Mouse (Mus musculus): ENCODE results near the gene Gm20388. TPM values are rescaled to one million over a fixed set of nuclear protein-coding genes. Genes with fewer than 3 reads are reported as not detected.

The Gm20388 gene
- total RNA-seq, 2 experiments from 2014 or later = 18.6 TPM; not detected in 1

DNA sequence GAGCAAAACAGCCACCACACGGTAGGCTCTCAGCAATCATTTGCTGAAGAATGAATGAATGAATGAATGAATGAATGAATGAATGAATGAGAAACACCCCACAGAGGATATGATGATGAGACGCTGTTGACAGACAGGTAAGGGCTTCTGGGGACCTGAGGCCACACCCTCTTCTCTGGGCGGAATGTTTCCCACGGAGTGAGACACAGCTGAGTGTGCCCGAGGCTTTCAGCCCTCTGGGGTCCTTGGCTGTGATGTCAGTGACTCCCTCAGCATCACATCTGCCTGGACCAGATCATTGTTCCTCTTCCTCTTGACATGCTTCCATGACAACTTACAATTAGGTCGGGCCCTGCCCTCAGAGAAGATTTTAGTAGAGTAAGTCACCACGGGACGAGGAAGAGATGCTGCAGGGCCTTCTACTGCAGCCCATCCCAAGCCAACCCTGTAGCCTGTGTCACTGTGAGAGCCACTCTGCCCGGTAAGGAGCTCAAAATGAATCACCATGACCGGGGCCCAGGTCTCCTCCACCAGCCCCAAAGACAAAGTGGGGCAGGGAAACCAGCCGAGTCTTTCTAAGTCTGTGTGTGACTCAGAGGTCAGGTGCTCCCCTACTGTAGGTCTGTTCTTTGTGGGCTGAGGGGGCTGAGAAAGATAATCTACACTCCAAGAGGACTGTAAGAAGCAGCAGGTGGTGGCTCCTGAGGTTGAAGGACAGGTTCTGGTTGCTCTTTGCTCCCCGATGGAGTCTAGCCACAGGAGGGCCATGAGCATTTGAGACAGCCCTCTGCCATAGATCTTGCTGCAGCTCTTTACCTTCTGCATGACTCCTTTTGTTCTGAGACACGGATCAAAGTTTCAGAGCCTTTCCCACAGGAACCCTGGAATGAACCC is 3844.1 kb downstream of the Gm20388 start:
- no peak for DNase-seq (ENCODE audit: low spot score in 2 of 2)
- intact Hi-C loops (cut with DNase I) = no loop called here

DNA sequence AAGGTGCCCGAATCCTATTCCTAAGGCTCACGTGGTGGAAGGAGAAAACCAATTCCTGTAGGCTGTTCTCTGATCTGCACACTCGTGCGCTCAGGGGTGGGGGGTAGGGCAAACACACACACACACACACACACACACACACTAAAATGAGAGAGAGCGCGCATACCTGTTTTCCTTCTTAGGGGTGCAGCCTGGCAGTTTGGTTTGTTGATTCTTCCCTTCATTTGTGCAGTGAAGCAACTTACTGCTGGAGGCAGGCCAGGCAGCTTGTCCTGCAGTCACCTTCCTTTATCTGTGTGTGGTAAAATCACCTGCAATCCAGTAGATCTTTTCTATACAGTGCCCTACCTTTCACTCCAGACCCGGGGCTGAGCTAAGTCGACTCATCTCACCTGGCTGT is 3846.3 kb downstream of the Gm20388 start:
- DNase-seq (ENCODE audit: low spot score in 2 of 2) = no peak

DNA sequence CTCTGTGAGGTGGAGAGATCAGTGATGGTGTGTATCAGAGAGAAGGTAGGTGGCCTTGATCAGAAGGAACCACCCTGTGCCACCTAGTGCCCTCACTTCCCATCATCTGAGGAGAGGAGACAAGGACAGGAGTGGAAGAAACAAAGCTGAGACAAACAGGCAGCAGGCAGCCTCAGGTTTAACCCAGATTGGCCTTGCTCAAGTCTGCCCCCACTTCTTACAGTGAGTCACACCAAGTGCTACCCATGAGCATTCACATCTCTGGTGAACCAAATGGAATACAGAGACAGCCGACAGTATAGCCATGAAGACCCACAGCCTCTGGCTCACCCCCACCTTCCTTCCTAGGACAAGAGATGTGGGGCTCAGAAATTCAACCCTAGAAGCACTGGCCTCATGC is 3848.3 kb downstream of the Gm20388 start:
- intact Hi-C loops (cut with DNase I) = no loop called here

More for the DNA sequence above, 3846.3 kb downstream of the Gm20388 start:
- intact Hi-C loops (cut with DNase I) = no loop called here

DNA sequence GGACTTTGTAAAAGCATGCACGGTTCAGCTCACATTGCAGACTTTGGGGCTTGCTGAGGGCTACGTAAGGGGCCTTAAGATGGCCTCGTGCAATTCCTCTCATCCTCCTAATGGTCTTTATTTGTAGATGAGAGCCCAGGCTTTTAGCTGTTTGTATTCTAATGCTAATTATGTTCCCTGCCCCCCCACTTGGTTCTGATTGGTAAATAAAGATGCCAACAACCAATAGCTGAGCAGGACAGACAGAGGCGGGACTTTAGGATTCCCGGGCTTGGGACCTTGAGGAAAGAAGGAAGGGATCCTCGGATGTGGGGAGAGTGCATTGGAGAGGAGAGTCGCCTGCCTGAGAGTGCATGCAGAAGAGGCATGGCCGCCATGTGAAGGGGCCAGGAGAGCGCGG is 3849.3 kb downstream of the Gm20388 start:
- intact Hi-C loops (cut with DNase I) = no loop called here
- DNase-seq (ENCODE audit: low spot score in 2 of 2) = no peak

More for the DNA sequence above, 3848.3 kb downstream of the Gm20388 start:
- DNase-seq (ENCODE audit: low spot score in 2 of 2) = peak in 1 of 2 experiments; percentile 45

DNA sequence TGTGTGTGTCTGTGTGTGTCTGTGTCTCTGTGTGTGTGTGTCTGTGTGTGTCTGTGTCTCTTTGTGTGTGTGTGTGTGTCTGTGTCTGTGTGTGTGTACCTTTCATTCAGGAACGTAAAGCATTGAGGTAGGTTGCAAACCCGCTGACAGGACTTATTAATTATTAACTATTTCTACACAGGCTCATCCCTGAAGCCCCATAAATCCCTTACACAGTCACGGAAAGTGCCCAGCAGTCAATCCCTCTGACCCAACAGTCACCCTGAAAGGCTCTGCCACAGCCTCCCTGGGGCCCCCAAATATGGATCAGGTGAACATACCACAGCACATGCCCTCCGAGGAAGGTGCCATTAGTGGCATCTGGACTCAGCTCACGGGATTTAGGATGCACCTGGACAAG is 3849.9 kb downstream of the Gm20388 start:
- intact Hi-C loops (cut with DNase I) = no loop called here
- no peak for DNase-seq (ENCODE audit: low spot score in 2 of 2)

DNA sequence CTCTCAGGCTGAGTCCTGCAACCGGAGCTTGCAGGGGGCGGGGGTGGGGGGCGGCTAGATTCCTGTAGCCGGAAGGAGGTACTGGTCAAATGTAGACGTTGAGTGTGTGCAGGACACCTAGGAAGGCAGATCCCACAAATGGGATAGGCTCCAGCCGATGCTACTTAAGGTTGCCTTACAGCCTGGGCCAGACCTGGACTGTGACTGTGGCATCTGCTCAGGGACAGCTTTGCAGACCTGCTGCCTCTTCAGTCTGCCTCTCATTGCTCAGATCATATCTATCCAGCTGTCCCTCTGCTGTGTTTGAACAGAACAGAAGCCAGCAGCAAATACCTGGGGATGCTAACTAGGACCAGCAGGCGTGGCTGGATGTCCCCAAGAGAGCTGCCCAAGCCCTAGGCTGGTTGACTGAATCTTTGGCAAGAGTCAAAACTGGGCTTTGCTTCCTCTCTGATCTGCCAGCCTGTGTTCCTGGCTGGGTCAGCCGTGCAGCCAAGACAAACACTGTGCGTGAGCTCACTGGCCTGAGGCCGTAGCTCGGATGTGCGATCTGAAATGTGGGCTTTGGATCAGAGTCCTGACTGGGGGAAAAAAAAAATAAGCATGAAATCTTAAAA is 3850.7 kb downstream of the Gm20388 start:
- intact Hi-C loops (cut with DNase I) = no loop called here
- DNase-seq (ENCODE audit: low spot score in 2 of 2) = no peak

DNA sequence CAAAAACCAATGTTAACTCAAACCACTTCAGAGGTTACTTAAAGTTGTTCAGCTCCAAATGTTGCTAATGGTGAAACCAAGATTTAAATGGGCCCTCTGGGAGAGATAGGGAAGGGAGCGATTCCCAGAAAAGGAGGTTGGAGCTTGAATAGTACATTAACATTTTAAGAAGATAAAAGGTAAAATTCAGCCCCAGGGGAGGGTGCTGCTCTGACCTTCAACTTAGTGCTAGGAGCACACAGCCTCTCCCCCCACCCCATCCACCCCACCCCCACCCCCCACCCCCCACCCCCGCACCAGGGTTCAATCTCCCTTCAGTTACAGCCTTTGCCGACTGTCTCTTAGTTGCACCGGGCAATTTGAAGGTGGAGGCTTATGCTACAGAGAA is 3851.2 kb downstream of the Gm20388 start:
- intact Hi-C loops (cut with DNase I) = no loop called here
- DNase-seq (ENCODE audit: low spot score in 2 of 2) = no peak

DNA sequence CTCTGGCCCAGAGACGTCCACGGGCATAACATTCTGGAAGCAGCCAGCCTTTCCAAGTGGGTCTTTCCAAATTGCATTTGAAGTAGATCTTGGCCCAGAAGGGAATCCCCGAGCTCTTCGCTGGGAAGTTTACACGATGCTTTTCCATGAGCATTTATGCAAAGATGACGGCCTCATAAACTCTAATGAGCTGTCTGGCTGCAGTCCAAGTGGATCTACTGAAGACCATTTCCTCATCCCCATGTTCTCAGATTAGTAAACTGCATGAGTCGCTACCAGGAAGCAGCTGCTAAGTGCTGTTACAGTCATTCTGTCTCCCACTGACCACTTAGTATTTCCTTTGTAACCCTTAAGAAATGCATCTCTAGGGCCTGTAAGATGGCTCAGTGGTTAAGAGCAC is 3852.7 kb downstream of the Gm20388 start:
- no peak for DNase-seq (ENCODE audit: low spot score in 2 of 2)
- intact Hi-C loops (cut with DNase I) = no loop called here

DNA sequence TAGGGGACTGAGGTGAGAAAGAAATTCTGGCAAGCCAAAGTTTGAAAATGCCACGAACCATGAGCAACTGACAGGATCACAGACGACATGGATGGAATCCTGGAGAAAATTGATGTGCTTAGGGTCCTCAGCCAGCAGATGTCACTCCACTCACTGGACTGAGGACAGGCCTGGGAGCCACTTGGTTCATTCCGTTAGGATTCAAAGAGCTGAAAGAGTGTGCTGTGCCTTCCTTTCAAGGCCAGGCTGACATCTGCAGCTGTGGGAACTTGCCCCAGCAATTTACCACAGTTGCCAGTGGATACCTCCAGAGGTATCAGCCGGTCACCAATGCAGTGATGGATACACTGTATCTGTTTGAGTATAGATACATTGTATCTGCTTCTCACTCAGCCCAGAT is 3854.0 kb downstream of the Gm20388 start:
- no peak for DNase-seq (ENCODE audit: low spot score in 2 of 2)

DNA sequence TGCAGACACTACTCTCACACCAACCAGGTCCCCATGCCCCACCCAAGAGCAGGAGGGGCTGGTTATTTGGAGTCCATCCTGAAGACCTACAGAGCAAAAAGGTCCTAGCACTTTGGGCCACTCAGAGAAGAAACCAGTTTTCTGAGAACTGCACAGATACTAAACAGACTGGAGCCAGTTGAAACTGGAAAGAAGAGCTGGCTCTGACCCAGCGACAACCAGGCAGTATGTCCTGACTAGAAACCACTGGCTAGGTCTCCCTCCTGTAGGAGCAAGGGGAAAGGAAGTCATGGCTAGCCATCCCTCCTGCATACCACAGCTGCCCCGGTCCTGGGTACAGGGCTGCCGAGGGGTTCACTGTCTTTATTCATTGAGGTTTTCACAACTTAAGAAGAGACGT is 3855.9 kb downstream of the Gm20388 start:
- DNase-seq (ENCODE audit: low spot score in 2 of 2) = no peak
- intact Hi-C loops (cut with DNase I) = loop anchor here (5.0 kb wide), 1 partner anchor 59 kb away; no protein-coding TSS in a partner anchor

More for the DNA sequence above, 3854.0 kb downstream of the Gm20388 start:
- intact Hi-C loops (cut with DNase I) = loop anchor here (5.0 kb wide), 1 partner anchor 57 kb away; no protein-coding TSS in a partner anchor

DNA sequence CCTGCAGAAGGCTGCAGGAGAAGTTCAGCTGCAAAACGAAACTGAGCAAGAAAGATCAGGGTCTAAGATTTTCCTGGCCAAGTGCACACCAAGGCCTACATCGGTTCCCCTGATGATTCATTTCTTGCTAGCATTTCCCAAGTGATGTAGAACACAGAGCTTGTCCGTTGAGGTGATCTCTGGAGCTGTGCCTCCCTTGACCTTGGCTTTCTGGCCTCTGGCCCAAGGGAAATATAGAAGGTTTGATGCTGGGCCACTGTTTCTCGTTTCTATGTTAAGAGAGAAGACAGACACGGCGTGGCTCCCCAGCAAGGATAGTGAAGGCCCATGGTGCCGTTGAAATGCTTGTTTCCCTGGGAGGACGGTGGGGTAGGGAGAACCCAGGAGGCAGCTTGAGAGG is 3857.2 kb downstream of the Gm20388 start:
- no peak for DNase-seq (ENCODE audit: low spot score in 2 of 2)
- intact Hi-C loops (cut with DNase I) = loop anchor here (2.0 to 5.0 kb wide), 2 partner anchors 39 to 61 kb away; no protein-coding TSS in a partner anchor

DNA sequence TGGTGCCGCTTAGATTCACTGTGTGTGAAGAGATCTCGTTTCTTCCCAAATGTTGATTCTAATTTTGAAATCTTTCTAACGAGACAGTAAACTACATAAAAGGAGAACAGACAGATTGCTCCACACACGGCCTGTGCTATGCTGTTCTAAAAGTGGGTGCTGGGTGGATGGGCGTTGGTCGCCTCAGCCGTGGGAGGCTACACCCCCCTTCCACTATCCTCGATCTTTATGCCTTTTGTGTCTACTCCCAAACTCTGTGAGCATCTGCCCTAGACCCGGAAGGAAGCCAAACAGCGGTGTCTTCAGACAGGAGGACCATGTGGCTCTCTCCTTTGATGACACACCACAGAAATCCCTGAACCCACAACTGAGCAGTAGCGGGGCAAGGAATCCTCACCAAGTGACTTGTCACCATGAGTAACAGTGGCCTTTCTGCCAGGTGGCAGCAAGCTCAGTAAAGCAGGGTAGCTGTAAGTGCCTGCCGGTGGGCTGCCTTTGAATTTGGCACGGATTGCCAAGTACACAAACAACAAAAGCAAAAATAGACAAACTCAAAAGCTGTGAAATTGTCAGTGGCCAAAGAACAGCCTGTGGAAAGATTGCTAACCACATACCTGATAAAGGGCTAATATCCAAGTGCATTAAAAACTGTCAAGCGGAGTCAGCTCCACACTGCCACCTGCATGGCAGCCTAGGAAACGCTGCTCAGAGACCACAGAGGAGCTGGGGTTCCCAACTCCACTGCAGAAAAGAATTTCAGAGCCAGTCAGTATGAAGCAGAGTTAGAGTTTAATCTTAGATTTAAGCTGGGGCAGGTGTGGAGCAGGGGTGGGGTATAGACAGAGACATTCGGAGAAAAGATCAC is 3858.1 kb downstream of the Gm20388 start:
- intact Hi-C loops (cut with DNase I) = loop anchor here (1.0 to 5.0 kb wide), 3 partner anchors 40 to 115 kb away; partner anchors contain the start of gene Rhou
- DNase-seq (ENCODE audit: low spot score in 2 of 2) = peak; percentile 64 to 83

DNA sequence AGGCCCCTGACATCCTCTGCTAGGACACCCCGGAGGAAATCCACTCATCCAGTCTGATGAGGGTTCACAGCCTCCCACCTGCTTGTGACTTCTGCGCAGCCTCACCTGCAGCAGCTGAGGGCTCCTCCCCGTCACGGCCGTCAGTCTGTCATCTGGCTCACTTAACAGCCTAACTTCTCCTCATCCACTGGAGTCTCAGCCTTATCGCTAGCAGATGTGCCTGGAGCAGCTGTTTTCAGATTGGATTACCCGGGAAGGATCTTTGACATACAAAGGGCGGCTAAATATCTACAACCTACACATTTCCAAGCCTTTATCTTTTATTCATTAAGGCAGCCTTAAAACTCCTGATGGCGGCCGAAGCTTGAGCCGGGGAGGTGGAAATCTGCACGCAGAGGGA is 3862.8 kb downstream of the Gm20388 start:
- intact Hi-C loops (cut with DNase I) = no loop called here
- no peak for DNase-seq (ENCODE audit: low spot score in 2 of 2)

DNA sequence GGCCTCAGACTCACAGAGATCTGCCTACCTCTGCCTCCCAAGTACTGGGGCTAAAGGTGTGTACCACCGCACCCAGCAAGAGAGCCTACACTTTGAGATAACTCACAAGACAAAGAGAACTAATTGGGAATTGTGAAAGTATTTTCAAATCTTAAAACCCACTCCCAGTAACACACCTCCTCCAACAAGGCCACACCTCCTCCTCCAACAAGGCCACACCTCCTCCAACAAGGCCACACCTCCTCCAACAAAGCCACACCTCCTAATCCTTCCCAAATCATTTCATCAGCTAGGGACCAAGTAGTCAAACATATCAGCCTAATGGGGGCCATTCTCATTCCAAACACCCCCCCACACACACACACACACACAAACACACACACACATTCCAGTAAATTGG is 3863.8 kb downstream of the Gm20388 start:
- DNase-seq (ENCODE audit: low spot score in 2 of 2) = no peak
- intact Hi-C loops (cut with DNase I) = no loop called here

DNA sequence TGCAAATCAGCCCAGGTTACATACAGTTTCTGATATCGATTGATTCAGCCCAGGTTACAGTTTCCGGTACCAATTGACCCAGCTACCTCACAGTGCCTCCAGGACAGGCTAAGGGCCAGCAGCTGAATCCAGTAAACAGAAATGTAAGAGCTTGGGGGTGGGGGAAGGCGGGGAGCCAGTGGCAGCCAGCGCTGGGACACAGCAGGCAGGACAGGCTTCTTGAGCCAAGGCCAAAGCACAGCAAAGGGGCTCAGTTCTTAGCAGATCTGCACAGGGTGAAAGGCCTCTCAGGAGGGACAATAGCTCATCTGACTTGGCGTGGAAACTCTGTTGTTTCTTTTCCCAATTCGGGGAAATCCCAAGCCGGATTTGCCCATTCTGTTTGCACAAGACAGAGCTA is 3866.7 kb downstream of the Gm20388 start:
- peak in 1 of 2 experiments; percentile 38 for DNase-seq (ENCODE audit: low spot score in 2 of 2)
- intact Hi-C loops (cut with DNase I) = no loop called here

DNA sequence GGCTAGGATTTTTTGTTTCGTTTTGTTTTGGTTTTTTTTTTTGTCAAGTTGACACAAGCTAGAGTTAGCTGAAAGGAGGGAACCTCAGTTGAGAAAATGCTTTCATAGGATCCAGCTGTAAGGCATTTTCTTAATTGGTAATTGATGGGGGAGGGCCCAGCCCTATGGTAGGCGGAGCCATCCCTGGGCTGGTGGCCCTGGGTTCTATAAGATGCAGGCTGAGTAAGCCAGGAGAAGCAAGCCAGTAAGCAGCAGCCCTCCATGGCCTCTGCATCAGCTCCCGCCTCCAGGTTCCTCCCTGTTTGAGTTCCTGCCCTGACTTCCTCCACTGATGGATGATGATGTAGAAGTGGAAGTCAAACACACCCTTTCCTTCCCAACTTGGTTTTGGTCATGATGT is 3869.8 kb downstream of the Gm20388 start:
- DNase-seq (ENCODE audit: low spot score in 2 of 2) = no peak
- intact Hi-C loops (cut with DNase I) = no loop called here

DNA sequence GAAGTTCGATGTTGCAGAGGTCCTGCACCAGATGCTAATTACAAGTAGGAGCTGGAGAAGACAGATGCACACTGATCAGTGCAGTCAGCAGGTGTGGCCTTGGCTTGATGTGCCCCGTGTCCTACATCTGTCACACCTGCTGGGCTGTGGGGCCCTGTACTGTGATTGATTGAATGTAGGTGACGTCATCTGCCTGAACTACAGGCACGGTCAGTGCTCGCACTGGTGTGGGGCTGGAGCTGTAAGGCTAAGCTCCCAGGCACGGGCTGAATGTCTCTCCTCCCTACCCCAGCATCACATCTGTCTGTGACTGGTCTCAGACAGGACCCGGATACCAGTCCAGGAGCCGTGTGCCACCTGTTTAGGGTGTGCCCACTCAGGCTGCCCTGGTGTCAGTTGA is 3870.6 kb downstream of the Gm20388 start:
- intact Hi-C loops (cut with DNase I) = no loop called here
- no peak for DNase-seq (ENCODE audit: low spot score in 2 of 2)

DNA sequence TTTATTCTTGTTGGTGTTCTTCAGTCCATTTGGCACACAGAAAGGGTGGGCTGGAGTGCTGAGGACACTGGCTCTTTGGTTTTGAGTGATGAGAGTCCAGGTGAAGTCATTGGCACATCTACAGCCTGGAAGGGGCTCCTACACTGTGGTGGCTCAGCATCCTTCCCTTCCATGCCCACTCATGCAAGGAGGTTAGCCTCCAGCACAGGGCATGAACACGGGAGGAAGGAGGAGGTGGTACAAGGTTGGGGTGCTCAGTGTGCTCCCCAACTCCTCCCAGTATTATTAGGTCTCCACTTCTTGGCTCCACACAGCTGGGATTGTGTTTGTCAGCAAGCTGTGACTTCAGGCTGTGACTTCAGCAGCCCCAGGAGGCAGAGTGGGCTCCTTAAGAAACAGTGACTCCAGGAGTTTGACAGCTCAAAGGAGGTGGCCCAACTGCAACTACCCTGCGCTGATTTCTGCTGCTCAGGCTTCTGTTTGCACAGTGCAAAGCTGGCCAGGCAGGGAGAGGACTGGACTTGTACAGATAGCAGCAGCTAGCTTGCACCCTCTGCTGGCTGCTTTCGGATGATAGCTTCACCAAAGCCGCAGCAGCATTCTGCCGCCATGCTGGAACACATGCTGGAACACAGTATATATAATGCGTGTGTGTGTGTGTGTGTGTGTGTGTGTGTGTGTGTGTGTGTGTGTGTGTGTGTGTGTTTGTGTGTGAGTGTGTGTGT is 3873.0 kb downstream of the Gm20388 start:
- intact Hi-C loops (cut with DNase I) = loop anchor here (2.0 kb wide), 2 partner anchors 131 to 141 kb away; partner anchors contain the start of gene Rhou

DNA sequence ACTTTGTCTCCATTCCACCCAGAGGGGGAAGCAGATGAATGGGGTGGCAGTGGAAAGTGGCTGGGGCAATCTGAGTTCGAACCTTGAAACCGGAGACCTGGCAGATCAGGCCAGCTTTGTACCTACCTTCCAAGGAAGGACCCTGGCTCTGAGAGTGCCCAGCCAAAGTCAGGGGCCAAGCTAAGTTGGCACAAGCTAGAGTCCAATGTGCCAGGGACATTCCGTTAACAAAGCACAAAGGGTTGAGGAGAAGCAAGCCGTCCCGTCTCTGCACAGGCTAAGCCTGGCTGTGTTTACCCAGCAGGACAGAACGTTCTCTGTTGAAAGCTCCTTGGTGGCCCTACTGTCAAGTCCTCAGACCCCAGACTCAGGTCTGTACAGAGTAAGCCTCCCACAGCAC is 3875.5 kb downstream of the Gm20388 start:
- intact Hi-C loops (cut with DNase I) = no loop called here
- DNase-seq (ENCODE audit: low spot score in 2 of 2) = peak; percentile 38 to 39

More for the DNA sequence above, 3873.0 kb downstream of the Gm20388 start:
- DNase-seq (ENCODE audit: low spot score in 2 of 2) = peak; percentile 84 to 91
